Mouse (Mus musculus): ENCODE measurements around the gene Tnik. TPM values are rescaled to one million over a fixed set of nuclear protein-coding genes. Genes with fewer than 3 reads are reported as not detected.
A peak's percentile ranks its signal among the peaks of the same experiment; 100 is the strongest.

The Tnik gene
- total RNA-seq, 2 experiments from 2014 or later, result 232 to 233 TPM

GRCm38 (mm10) chr3:28345446-28345845 is 82.4 kb downstream of the Tnik start:
- intact Hi-C loops (cut with DNase I), result no loop called here
- peak; percentile 87 for DNase-seq

GRCm38 (mm10) chr3:28345961-28346360 is 82.9 kb downstream of the Tnik start:
- DNase-seq, result no peak
- intact Hi-C loops (cut with DNase I), result no loop called here

GRCm38 (mm10) chr3:28346476-28346875 is 83.5 kb downstream of the Tnik start:
- intact Hi-C loops (cut with DNase I), result no loop called here

GRCm38 (mm10) chr3:28348746-28349145 is 85.7 kb downstream of the Tnik start:
- DNase-seq, result peak; percentile 62
- intact Hi-C loops (cut with DNase I), result no loop called here

More at GRCm38 (mm10) chr3:28346476-28346875, 83.5 kb downstream of the Tnik start:
- peak; percentile 53 for DNase-seq

- no peak for DNase-seq
- intact Hi-C loops (cut with DNase I), result no loop called here
Observed at GRCm38 (mm10) chr3:28350147-28350801, 87.3 kb downstream of the Tnik start.

GRCm38 (mm10) chr3:28358391-28358790 is 95.4 kb downstream of the Tnik start:
- no peak for DNase-seq
- intact Hi-C loops (cut with DNase I), result no loop called here

- DNase-seq, result no peak
- intact Hi-C loops (cut with DNase I), result no loop called here
Observed at GRCm38 (mm10) chr3:28359138-28359537, 96.1 kb downstream of the Tnik start.

- intact Hi-C loops (cut with DNase I), result no loop called here
- DNase-seq, result no peak
Observed at GRCm38 (mm10) chr3:28361056-28361455, 98.0 kb downstream of the Tnik start.

- intact Hi-C loops (cut with DNase I), result no loop called here
- no peak for DNase-seq
Observed at GRCm38 (mm10) chr3:28363441-28364125, 100.6 kb downstream of the Tnik start.

- intact Hi-C loops (cut with DNase I), result no loop called here
- DNase-seq, result no peak
Observed at GRCm38 (mm10) chr3:28368746-28369145, 105.7 kb downstream of the Tnik start.

- no peak for DNase-seq
- intact Hi-C loops (cut with DNase I), result no loop called here
Observed at GRCm38 (mm10) chr3:28369266-28369665, 106.3 kb downstream of the Tnik start.

GRCm38 (mm10) chr3:28369698-28370097 is 106.7 kb downstream of the Tnik start:
- intact Hi-C loops (cut with DNase I), result no loop called here
- peak; percentile 23 for DNase-seq

- DNase-seq, result no peak
- intact Hi-C loops (cut with DNase I), result no loop called here
Observed at GRCm38 (mm10) chr3:28371583-28371982, 108.6 kb downstream of the Tnik start.

- no peak for DNase-seq
- intact Hi-C loops (cut with DNase I), result no loop called here
Observed at GRCm38 (mm10) chr3:28372459-28372858, 109.4 kb downstream of the Tnik start.

GRCm38 (mm10) chr3:28374738-28375510 is 111.9 kb downstream of the Tnik start:
- DNase-seq, result no peak
- intact Hi-C loops (cut with DNase I), result no loop called here

- intact Hi-C loops (cut with DNase I), result no loop called here
Observed at GRCm38 (mm10) chr3:28380224-28380623, 117.2 kb downstream of the Tnik start.

GRCm38 (mm10) chr3:28383526-28384126 is 120.6 kb downstream of the Tnik start:
- peak; percentile 85 for DNase-seq
- intact Hi-C loops (cut with DNase I), result no loop called here

More at GRCm38 (mm10) chr3:28380224-28380623, 117.2 kb downstream of the Tnik start:
- no peak for DNase-seq

- intact Hi-C loops (cut with DNase I), result no loop called here
- no peak for DNase-seq
Observed at GRCm38 (mm10) chr3:28385199-28385975, 122.4 kb downstream of the Tnik start.

- intact Hi-C loops (cut with DNase I), result no loop called here
- DNase-seq, result no peak
Observed at GRCm38 (mm10) chr3:28388540-28388939, 125.5 kb downstream of the Tnik start.

GRCm38 (mm10) chr3:28390183-28390582 is 127.2 kb downstream of the Tnik start:
- intact Hi-C loops (cut with DNase I), result no loop called here

More at GRCm38 (mm10) chr3:28390183-28390582, 127.2 kb downstream of the Tnik start:
- no peak for DNase-seq

Measured in left cerebral cortex, postnatal 4 days (tissue).